Mouse (Mus musculus) kidney, adult 2 months (tissue): ENCODE data around the gene Colec11.

Experiments
- CTCF ChIP-seq: fragments of 200-500 bp; conservative IDR thresholded peaks from 2 replicates; pipeline ENCODE4 v1.5.1; 2011; ENCODE audit warnings: low read depth, mild to moderate bottlenecking, control low read depth, low read length, moderate library complexity, mixed read lengths; ENCODE audit not compliant: insufficient read depth, insufficient read length
- POLR2A ChIP-seq: fragments of 200-500 bp; IDR thresholded peaks from one replicate; pipeline ENCODE4 v1.6.1; 2011; ENCODE audit warnings: low read depth, low read length, control low read depth

DNA sequence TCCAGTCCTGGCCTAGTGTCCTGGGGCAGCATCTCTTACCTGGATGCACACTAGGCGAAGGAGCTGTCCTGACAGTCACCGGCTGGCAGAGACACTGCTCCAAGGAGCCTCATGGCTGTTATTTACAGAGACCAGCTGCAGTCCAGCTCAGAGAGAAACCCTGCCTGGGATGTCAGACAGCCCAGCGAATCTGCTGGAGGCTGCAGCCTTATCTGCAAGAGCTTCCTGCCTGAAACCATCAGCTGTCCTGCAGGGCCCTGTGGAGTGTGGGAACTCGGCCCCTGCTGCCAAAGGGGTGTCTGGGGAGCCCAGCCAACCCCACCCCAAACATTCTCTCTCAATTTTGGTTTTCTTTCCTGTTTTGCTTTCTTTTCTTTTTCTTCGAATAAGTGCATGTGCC lies at the start of gene Colec11:
- no peak for TF ChIP-seq CTCF
- TF ChIP-seq POLR2A: no peak
